Mouse (Mus musculus): ENCODE results near the gene Gli2. TPM values are rescaled to one million over a fixed set of nuclear protein-coding genes. Genes with fewer than 3 reads are reported as not detected.

Gli2 gene
- polyA plus RNA-seq, 1 experiment: not detected

GRCm38 (mm10) chr1:118858101-118858500, 195.3 kb downstream of the Gli2 start:
- Histone ChIP-seq H3K4me3 (ENCODE audit: insufficient read depth, low read depth, low read length) (no peak overlapping the region), H3K27ac (ENCODE audit: insufficient read depth, low read depth, low read length) (no peak overlapping the region), H3K4me1 (ENCODE audit: control insufficient read depth, insufficient read depth, low read length) (no peaks in the 10 kb centered on the region)
- TF ChIP-seq CTCF (IDR thresholded peaks at IDR 0.05; ENCODE audit: insufficient read depth, low read depth, low read length) (no peak), POLR2A (IDR thresholded peaks at IDR 0.05; ENCODE audit: insufficient read depth, low read depth, low read length) (no peak)
- 83% methylated on average over 9 of the region's 9 CpGs for WGBS

GRCm38 (mm10) chr1:118830658-118831057, 222.8 kb downstream of the Gli2 start:
- 83% methylated on average over 5 of the region's 5 CpGs for WGBS
- H3K27ac ChIP-seq (ENCODE audit: insufficient read depth, low read depth, low read length): no peak overlapping the region
- H3K4me1 ChIP-seq (ENCODE audit: control insufficient read depth, insufficient read depth, low read length): peaks cover 2% of the 10 kb centered on the region
- TF ChIP-seq POLR2A (IDR thresholded peaks at IDR 0.05; ENCODE audit: insufficient read depth, low read depth, low read length) (no peak), CTCF (IDR thresholded peaks at IDR 0.05; ENCODE audit: insufficient read depth, low read depth, low read length) (no peak)
- H3K4me3 ChIP-seq (ENCODE audit: insufficient read depth, low read depth, low read length): no peak overlapping the region

GRCm38 (mm10) chr1:118826614-118827013, 226.8 kb downstream of the Gli2 start:
- no peak for TF ChIP-seq POLR2A (IDR thresholded peaks at IDR 0.05; ENCODE audit: insufficient read depth, low read depth, low read length)
- H3K4me3 ChIP-seq (ENCODE audit: insufficient read depth, low read depth, low read length): no peak overlapping the region
- peaks cover 7% of the 10 kb centered on the region for H3K4me1 ChIP-seq (ENCODE audit: control insufficient read depth, insufficient read depth, low read length)
- no peak overlapping the region for H3K27ac ChIP-seq (ENCODE audit: insufficient read depth, low read depth, low read length)
- 90% methylated on average over 11 of the region's 11 CpGs for WGBS

DNA sequence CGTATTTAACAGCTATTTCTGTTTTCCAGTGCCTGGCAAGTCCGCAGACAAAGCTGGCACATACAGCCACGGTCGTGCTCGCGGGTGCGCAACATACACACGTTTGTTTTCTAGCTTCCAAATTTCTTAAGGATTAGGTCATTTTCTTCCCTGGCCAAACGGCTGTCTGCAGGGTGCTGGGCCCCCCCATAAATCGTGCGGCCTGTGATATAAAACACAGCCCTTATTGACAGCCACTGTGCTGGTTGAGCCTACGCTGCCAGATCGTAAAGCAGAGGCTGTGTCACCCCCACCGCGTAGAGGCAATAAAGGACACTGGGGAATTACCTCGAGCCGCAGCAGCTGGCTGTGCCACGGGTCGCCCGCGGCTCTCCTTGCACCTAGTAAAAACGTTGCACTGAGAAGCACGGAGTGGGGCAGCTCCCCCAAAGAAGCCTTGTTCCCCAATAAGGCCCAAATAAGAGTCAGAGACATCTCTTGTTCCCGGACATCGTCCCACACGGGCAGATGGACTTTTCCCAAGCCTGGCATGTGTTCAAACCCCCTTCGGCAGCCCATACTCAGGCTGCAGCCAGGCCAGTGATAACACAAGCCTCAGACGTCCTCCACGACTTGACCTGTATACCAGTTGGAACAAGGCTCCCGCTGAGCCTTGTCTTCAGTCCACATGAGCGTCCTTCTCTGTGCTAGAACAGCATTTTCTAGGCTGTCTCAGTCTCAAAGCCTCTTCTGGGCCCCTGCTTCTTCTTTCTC, 227.8 kb downstream of the Gli2 start:
- no peak overlapping the region for H3K27ac ChIP-seq (ENCODE audit: insufficient read depth, low read depth, low read length)
- no peak overlapping the region for H3K4me3 ChIP-seq (ENCODE audit: insufficient read depth, low read depth, low read length)
- 45% methylated on average over 31 of the region's 31 CpGs for WGBS
- TF ChIP-seq POLR2A (IDR thresholded peaks at IDR 0.05; ENCODE audit: insufficient read depth, low read depth, low read length) (no peak), CTCF (IDR thresholded peaks at IDR 0.05; ENCODE audit: insufficient read depth, low read depth, low read length) (no peak)
- H3K4me1 ChIP-seq (ENCODE audit: control insufficient read depth, insufficient read depth, low read length): peaks cover 7% of the 10 kb centered on the region

DNA sequence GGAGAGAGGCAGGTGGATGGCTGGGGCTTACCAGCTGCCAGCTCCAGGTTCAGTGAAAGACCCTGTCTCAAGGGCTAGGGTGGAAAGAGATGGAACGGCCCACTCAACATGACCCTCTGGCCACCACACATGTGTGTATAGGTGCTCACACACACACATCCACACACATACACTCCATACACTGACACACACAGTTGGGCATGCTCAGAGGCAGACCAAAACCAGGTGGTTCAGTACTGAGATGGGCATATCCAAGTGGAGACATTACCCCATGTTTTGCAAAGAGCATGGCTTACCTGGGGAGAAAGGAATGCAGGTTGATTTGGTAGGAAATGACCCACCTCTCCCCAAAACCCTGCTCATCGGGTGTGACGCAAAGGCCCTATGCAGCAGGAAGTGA, 228.4 kb downstream of the Gli2 start:
- H3K27ac ChIP-seq (ENCODE audit: insufficient read depth, low read depth, low read length): no peak overlapping the region
- TF ChIP-seq POLR2A (IDR thresholded peaks at IDR 0.05; ENCODE audit: insufficient read depth, low read depth, low read length) (no peak), CTCF (IDR thresholded peaks at IDR 0.05; ENCODE audit: insufficient read depth, low read depth, low read length) (no peak)
- H3K4me1 ChIP-seq (ENCODE audit: control insufficient read depth, insufficient read depth, low read length): peaks cover 7% of the 10 kb centered on the region
- WGBS: 62% methylated on average over 3 of the region's 3 CpGs
- no peak overlapping the region for H3K4me3 ChIP-seq (ENCODE audit: insufficient read depth, low read depth, low read length)

DNA sequence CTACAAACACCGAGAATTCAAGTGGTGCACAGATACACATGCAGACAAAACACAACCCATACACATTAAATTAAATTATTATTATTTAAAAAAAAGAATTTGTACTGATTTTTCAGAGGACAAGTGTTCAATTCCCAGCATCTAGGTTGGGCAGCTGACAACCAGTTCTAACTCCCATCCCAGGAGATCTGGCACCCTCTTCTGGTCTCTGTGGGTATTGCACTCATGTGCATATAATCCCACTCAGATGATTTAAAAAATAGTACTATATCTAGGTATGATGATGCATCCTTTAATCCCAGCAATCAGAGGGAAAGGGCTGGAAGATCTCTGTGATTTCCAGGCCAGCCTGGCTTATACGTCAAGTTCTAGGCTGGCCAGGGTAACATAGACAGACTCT, 231.2 kb downstream of the Gli2 start:
- TF ChIP-seq CTCF (IDR thresholded peaks at IDR 0.05; ENCODE audit: insufficient read depth, low read depth, low read length) (no peak), POLR2A (IDR thresholded peaks at IDR 0.05; ENCODE audit: insufficient read depth, low read depth, low read length) (no peak)
- H3K27ac ChIP-seq (ENCODE audit: insufficient read depth, low read depth, low read length): no peak overlapping the region
- H3K4me3 ChIP-seq (ENCODE audit: insufficient read depth, low read depth, low read length): no peak overlapping the region
- H3K4me1 ChIP-seq (ENCODE audit: control insufficient read depth, insufficient read depth, low read length): peaks cover 7% of the 10 kb centered on the region
- WGBS: 94% methylated on average over 2 of the region's 2 CpGs

DNA sequence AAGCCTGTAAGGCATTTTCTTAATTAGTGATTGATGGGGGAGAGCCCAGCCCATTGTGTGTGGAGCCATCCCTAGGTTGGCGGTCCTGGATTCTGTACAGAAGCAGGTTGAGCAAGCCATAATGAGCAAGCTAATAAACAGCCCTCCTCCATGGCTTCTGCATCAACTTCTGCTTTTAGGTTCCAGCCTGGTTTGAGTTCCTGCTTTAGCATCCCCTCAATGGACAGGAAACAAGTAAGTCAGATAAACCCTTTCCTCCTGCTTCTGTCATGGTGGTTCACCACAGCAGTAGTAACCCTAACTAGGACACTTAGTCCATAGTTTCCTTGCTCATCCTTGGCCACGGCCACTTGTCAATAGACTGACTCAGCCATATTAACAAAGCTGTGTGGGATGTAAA, 238.4 kb downstream of the Gli2 start:
- H3K4me1 ChIP-seq (ENCODE audit: control insufficient read depth, insufficient read depth, low read length): peaks cover 3% of the 10 kb centered on the region
- 91% methylated on average over 2 of the region's 2 CpGs for WGBS
- no peak for TF ChIP-seq CTCF (IDR thresholded peaks at IDR 0.05; ENCODE audit: insufficient read depth, low read depth, low read length)
- TF ChIP-seq POLR2A (IDR thresholded peaks at IDR 0.05; ENCODE audit: insufficient read depth, low read depth, low read length): no peak
- no peak overlapping the region for H3K27ac ChIP-seq (ENCODE audit: insufficient read depth, low read depth, low read length)
- no peak overlapping the region for H3K4me3 ChIP-seq (ENCODE audit: insufficient read depth, low read depth, low read length)

- TF ChIP-seq CTCF (IDR thresholded peaks at IDR 0.05; ENCODE audit: insufficient read depth, low read depth, low read length) (no peak), POLR2A (IDR thresholded peaks at IDR 0.05; ENCODE audit: insufficient read depth, low read depth, low read length) (no peak)
- Histone ChIP-seq H3K4me3 (ENCODE audit: insufficient read depth, low read depth, low read length) (no peak overlapping the region), H3K27ac (ENCODE audit: insufficient read depth, low read depth, low read length) (no peak overlapping the region), H3K4me1 (ENCODE audit: control insufficient read depth, insufficient read depth, low read length) (peaks cover 4% of the 10 kb centered on the region)
- 56% methylated on average over 4 of the region's 4 CpGs for WGBS
These were observed 243.1 kb downstream of the Gli2 start for GRCm38 (mm10) chr1:118810336-118810735.

DNA sequence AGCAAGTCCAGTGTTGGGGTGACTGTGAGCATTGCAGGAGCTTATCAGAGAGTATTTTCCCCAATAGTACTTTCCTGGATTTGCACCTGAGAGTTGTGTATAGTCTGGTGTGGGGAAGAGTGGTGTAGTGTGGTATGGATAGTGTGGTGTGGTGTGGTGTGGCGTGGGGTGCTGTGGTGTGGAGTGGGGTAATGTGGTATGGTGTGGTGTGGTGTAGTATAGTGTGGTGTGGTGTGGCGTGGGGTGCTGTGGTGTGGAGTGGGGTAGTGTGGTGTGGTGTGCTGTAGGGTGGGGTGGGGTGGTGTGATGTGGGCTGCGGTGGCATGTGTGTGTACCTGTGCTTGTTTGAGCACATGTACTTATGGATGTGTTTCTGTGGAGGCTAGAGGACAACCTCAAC, 246.7 kb downstream of the Gli2 start:
- 92% methylated on average over 3 of the region's 3 CpGs for WGBS
- Histone ChIP-seq H3K4me1 (ENCODE audit: control insufficient read depth, insufficient read depth, low read length) (peaks cover 5% of the 10 kb centered on the region), H3K27ac (ENCODE audit: insufficient read depth, low read depth, low read length) (no peak overlapping the region), H3K4me3 (ENCODE audit: insufficient read depth, low read depth, low read length) (no peak overlapping the region)
- TF ChIP-seq POLR2A (IDR thresholded peaks at IDR 0.05; ENCODE audit: insufficient read depth, low read depth, low read length) (no peak), CTCF (IDR thresholded peaks at IDR 0.05; ENCODE audit: insufficient read depth, low read depth, low read length) (no peak)

Data from olfactory bulb, adult 2 months (tissue).